Mouse (Mus musculus) kidney, adult 2 months (tissue): ENCODE data around the gene Lman1l. TPM values are rescaled to one million over a fixed set of nuclear protein-coding genes. Genes with fewer than 3 reads are reported as not detected.

Experiments
- DNase-seq: peaks from one replicate; pipeline ENCODE4 v3.0.0; 2021
- H3K27ac ChIP-seq: fragments of 200-500 bp; 2 replicates; pipeline ENCODE4 v1.5.1; 2012; ENCODE audit warnings: low read depth, low read length, control low read depth, inconsistent platforms; ENCODE audit not compliant: insufficient read depth
- H3K27me3 ChIP-seq: fragments of 200-500 bp; replicated peaks from 2 replicates; pipeline ENCODE4 v1.6.1; 2012; ENCODE audit warnings: mild to moderate bottlenecking, moderate library complexity, low read length, inconsistent platforms; ENCODE audit not compliant: control insufficient read depth, insufficient read depth
- H3K36me3 ChIP-seq: fragments of 200-500 bp; 2 replicates; pipeline ENCODE4 v1.6.1; 2012; ENCODE audit warnings: mild to moderate bottlenecking, moderate library complexity, low read length, inconsistent platforms; ENCODE audit not compliant: control insufficient read depth, insufficient read depth
- H3K4me1 ChIP-seq: fragments of 200-500 bp; 2 replicates; pipeline ENCODE4 v1.6.1; 2011; ENCODE audit warnings: low read length; ENCODE audit not compliant: control insufficient read depth, insufficient read depth
- H3K4me3 ChIP-seq: fragments of 200-500 bp; 2 replicates; pipeline ENCODE4 v1.5.1; 2011; ENCODE audit warnings: mild to moderate bottlenecking, low read depth, low read length, control low read depth; ENCODE audit not compliant: insufficient read depth
- CTCF ChIP-seq: fragments of 200-500 bp; conservative IDR thresholded peaks from 2 replicates; pipeline ENCODE4 v1.5.1; 2011; ENCODE audit warnings: low read depth, mild to moderate bottlenecking, control low read depth, low read length, moderate library complexity, mixed read lengths; ENCODE audit not compliant: insufficient read depth, insufficient read length
- POLR2A ChIP-seq: fragments of 200-500 bp; IDR thresholded peaks from one replicate; pipeline ENCODE4 v1.6.1; 2011; ENCODE audit warnings: low read depth, low read length, control low read depth
- WGBS: fragments of 180-500 bp; shearing (Covaris S2); methylation state at CpG from one replicate; pipeline ENCODE4 v1.1.7; 2018; 5-methylcytosine and 5-hydroxymethylcytosine counted together
- polyA plus RNA-seq: library from polyadenylated mRNA; depleted of rRNA; stranded (reverse); fragments of >200 nt; gene quantifications from 2 replicates; pipeline ENCODE4 v1.2.3, GENCODE M21; 2012

Lman1l gene
- polyA plus RNA-seq, 1 experiment = not detected

DNA sequence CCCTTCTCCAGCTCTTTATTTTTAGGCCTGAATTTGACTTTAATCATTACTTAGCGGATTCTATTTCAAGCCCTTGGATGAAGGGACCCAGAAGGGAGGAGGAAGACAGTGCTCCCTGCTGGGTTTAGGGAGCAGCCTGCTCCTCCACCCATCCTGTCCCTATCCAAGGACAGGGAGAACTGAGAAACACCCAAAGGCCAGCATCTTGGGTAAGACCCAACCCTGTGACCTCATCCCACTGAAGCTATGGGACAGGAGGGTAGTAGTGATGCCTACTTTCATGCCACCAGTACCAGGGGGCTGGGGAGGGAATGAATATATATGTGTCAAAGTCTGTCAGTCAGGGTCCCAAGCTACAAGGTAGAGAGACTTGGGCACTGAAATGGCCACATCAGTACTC lies 20.4 kb upstream of the Lman1l start:
- Histone ChIP-seq H3K27me3 (no peaks in the 10 kb centered on the region), H3K27ac (peak overlapping the region; percentile 41; the same call in 1 of the 2 replicates), H3K36me3 (no peaks in the 10 kb centered on the region), H3K4me3 (no peak overlapping the region), H3K4me1 (peaks cover 59% of the 10 kb centered on the region)
- TF ChIP-seq CTCF (no peak), POLR2A (no peak)
- 65% methylated on average over 1 of the region's 1 CpGs for WGBS
- no peak for DNase-seq

DNA sequence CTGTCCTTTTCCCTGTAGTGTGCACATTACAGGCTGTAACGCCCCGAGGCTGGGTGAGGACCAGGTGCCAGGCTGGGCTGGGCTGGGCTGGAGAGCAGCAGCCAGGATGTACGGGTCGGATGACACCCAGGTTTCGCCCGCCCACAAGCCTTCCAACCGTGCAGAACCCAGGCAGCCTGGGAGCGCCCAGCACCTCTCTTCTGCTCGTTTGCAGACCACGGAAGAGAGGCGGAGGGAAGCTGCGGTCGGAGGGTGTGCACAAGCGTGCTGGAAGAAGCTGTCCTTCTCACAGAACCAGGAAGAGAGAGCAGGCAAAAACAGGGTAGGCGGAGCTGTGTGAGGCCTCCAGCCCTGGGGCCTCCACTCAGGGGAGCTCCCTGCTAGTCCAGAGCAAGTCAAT lies 19.8 kb upstream of the Lman1l start:
- 11% methylated on average over 15 of the region's 15 CpGs for WGBS
- no peak overlapping the region for H3K4me3 ChIP-seq
- H3K36me3 ChIP-seq = no peaks in the 10 kb centered on the region
- peak overlapping the region; percentile 62 for H3K27ac ChIP-seq
- H3K27me3 ChIP-seq = no peaks in the 10 kb centered on the region
- TF ChIP-seq POLR2A (peak; percentile 24), CTCF (no peak)
- peaks cover 59% of the 10 kb centered on the region for H3K4me1 ChIP-seq
- peak; percentile 73 for DNase-seq

DNA sequence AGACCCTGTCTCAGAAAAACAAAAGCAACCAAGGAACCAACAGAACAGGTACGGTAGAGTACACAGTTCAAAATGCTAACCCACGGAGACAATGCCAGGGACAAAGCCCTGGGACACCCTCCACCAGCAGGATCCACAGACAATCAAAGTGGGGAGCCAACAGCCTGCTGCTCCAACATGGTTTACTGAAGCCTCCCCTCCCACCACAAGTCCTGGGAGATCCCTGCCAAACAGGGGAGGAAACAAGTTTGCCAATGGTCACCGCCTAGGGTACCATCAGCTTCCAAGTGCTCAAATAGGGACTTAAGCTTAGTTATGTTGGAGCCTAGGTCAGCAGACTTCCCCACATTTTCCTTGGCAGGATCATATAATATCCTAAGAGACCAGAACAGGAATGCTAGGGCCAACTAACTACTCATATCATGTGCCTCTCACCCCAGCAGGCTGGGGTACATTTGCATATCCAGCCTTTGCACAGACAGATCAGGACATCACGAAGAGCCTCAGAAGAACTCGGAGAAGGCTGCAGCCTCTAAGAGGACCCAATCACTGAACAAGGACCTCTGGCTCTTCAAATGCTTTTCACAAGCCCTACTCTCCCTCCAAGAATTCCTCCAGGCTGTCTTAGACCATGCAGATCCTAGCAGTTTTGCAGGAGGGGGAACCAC lies 19.2 kb upstream of the Lman1l start:
- Histone ChIP-seq H3K4me3 (no peak overlapping the region), H3K27me3 (no peaks in the 10 kb centered on the region), H3K27ac (peak overlapping the region; percentile 62), H3K36me3 (no peaks in the 10 kb centered on the region), H3K4me1 (peaks cover 59% of the 10 kb centered on the region)
- no peak for TF ChIP-seq CTCF
- TF ChIP-seq POLR2A = no peak
- WGBS = 53% methylated on average over 5 of the region's 5 CpGs
- no peak for DNase-seq

DNA sequence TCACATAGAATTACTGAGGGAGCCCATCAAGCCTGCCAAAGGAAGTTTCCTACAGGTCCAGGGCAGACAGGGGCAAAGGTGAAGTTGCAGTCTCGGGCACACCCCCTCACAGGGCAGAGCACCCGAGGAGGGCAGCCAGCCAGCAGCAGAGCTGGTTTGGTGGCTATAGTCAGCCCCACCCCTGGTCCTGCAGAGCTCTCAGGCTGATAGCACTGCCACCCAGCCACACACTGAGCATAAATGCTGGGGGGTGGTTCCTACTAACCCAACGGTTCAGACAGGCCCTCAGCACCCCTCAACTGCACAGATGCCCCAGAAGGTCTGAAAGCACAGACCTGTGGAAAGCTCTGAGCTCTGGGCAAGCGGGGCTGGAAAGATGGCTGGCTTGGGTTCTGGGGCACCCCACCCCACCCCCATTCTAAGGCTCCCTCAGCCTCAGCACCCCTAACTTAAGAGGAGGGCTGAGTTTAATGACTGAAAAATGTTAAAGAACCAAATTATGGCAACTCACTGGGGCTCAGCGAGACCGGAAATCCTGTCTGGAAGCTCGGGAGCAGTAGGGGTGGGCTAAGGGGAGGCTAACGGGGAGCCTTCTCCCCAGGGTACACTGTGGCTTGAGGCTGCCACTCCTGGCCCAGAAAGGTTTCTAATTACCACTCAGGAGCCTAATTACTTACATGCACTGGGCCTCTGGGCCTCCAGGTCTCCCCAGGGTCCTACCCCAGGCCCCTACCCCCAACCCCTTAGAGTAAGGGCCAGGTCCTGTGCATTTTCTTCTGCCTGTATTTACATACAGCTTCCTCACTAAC lies 18.3 kb upstream of the Lman1l start:
- TF ChIP-seq CTCF = no peak
- TF ChIP-seq POLR2A = no peak
- Histone ChIP-seq H3K27ac (peak overlapping the region; percentile 70), H3K27me3 (no peaks in the 10 kb centered on the region), H3K4me3 (no peak overlapping the region), H3K36me3 (no peaks in the 10 kb centered on the region), H3K4me1 (peaks cover 57% of the 10 kb centered on the region)
- WGBS = 32% methylated on average over 8 of the region's 8 CpGs
- DNase-seq = peak; percentile 93

DNA sequence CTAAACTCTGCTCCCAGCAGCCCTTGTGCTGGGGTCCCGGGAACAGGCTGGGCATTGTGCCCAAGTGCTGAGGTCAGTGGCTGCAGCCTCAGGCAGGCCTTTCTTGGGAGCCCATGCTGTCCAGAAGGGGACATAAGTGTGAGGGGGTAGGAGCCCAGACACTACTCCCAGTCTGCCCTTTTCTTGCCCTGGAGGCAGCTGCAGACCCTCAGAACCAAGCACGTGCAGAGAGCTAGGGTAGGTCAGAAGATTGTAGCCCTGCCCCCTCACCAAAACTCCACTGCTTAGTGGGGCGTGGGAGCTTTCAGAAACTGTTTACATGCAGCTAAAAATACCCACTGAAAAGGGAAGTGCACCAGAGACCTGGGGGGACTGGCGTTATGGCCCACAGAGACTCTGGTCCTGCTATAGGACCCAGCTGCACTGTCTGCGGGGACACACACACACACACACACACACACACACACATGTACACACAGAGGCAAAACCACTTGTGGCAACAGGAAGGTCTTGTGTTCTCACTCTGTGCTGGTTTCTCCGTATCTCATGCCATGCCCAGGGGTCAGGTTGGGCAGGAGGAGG lies 17.3 kb upstream of the Lman1l start:
- no peak for TF ChIP-seq POLR2A
- TF ChIP-seq CTCF = no peak
- Histone ChIP-seq H3K27me3 (no peaks in the 10 kb centered on the region), H3K27ac (peak overlapping the region; percentile 70), H3K4me1 (peaks cover 47% of the 10 kb centered on the region), H3K4me3 (no peak overlapping the region), H3K36me3 (no peaks in the 10 kb centered on the region)
- 3% methylated on average over 6 of the region's 6 CpGs for WGBS
- DNase-seq = peak; percentile 80

DNA sequence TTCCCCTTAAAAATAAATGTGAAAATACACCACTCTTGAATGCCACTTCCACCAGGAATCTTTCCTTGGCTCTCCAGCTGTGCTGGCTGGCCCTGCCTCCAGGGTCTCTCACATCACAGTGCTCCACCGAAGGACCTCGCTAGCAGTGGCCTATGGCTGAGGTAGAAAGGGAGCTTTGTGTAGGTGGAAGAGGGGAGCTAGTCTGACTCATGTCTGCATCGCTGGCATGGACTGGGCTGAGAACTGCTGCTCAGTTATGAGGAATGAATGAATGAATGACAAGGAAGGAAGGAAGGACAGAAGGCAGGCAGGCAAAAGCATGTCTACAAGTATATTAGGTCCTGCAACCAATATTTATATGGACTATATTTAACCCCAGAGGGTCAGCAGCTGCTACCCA lies 16.7 kb upstream of the Lman1l start:
- peaks cover 45% of the 10 kb centered on the region for H3K4me1 ChIP-seq
- no peak for TF ChIP-seq CTCF
- TF ChIP-seq POLR2A = no peak
- WGBS = 39% methylated on average over 3 of the region's 3 CpGs
- H3K36me3 ChIP-seq = no peaks in the 10 kb centered on the region
- no peak overlapping the region for H3K4me3 ChIP-seq
- H3K27me3 ChIP-seq = no peaks in the 10 kb centered on the region
- DNase-seq = no peak
- peak overlapping the region; percentile 52 for H3K27ac ChIP-seq

DNA sequence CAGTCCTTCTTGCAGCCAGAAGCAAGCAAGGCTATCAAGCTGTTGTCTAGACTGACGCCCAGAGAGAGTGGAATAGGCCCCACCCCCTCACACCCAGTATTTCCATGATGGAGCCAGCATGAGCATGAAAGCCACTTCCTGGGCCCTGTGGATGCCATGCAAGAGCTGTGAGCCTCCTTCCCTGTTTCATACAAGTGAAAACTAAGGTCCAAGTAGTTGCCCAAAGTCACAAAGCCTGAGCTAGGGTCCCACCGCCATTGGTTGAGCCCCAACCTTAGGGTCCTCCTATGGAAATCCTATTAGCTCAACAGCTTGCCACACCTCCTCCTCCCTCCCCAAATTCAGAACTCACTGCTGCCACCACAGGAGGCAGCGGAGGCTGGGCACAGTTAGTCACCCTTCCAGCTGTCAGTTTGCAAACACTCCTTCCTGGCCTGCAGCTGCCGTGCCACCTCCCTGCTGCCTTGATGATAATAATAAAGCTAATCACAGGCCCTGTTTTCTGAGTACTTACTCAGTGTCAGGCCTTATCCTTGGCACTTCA lies 13.0 kb upstream of the Lman1l start:
- no peak overlapping the region for H3K27ac ChIP-seq
- no peaks in the 10 kb centered on the region for H3K36me3 ChIP-seq
- peaks cover 17% of the 10 kb centered on the region for H3K4me1 ChIP-seq
- H3K4me3 ChIP-seq = no peak overlapping the region
- DNase-seq = no peak
- TF ChIP-seq POLR2A (no peak), CTCF (no peak)
- H3K27me3 ChIP-seq = no peaks in the 10 kb centered on the region
- WGBS = 58% methylated on average over 4 of the region's 4 CpGs
